Mouse (Mus musculus): ENCODE data around the gene Scfd2. TPM values are rescaled to one million over a fixed set of nuclear protein-coding genes. Genes with fewer than 3 reads are reported as not detected.

The Scfd2 gene
- total RNA-seq, 2 experiments from 2014 or later: 22.6 to 30.1 TPM

GRCm38 (mm10) chr5:74289957-74290356 lies 241.6 kb downstream of the Scfd2 start:
- ATAC-seq (replicated peaks; ENCODE audit: low FRiP score, low TSS enrichment, poor library complexity, severe bottlenecking): no peak

GRCm38 (mm10) chr5:74288206-74288605 lies 243.4 kb downstream of the Scfd2 start:
- ATAC-seq (replicated peaks; ENCODE audit: low FRiP score, low TSS enrichment, poor library complexity, severe bottlenecking): no peak

- ATAC-seq (replicated peaks; ENCODE audit: low FRiP score, low TSS enrichment, poor library complexity, severe bottlenecking): no peak
Measured at GRCm38 (mm10) chr5:74286301-74286700, 245.3 kb downstream of the Scfd2 start.

- ATAC-seq (replicated peaks; ENCODE audit: low FRiP score, low TSS enrichment, poor library complexity, severe bottlenecking): no peak
Measured at GRCm38 (mm10) chr5:74285764-74286163, 245.8 kb downstream of the Scfd2 start.

- ATAC-seq (replicated peaks; ENCODE audit: low FRiP score, low TSS enrichment, poor library complexity, severe bottlenecking): peak; percentile 77
Measured at GRCm38 (mm10) chr5:74285289-74285688, 246.3 kb downstream of the Scfd2 start.

GRCm38 (mm10) chr5:74283545-74283944 lies 248.0 kb downstream of the Scfd2 start:
- peak; percentile 77 for ATAC-seq (replicated peaks; ENCODE audit: low FRiP score, low TSS enrichment, poor library complexity, severe bottlenecking)

GRCm38 (mm10) chr5:74281480-74281879 lies 250.1 kb downstream of the Scfd2 start:
- ATAC-seq (replicated peaks; ENCODE audit: low FRiP score, low TSS enrichment, poor library complexity, severe bottlenecking): no peak

GRCm38 (mm10) chr5:74279673-74280072 lies 251.9 kb downstream of the Scfd2 start:
- ATAC-seq (replicated peaks; ENCODE audit: low FRiP score, low TSS enrichment, poor library complexity, severe bottlenecking): no peak

- ATAC-seq (replicated peaks; ENCODE audit: low FRiP score, low TSS enrichment, poor library complexity, severe bottlenecking): no peak
Measured at GRCm38 (mm10) chr5:74278428-74278827, 253.1 kb downstream of the Scfd2 start.

GRCm38 (mm10) chr5:74277712-74278111 lies 253.8 kb downstream of the Scfd2 start:
- peak; percentile 93 for ATAC-seq (replicated peaks; ENCODE audit: low FRiP score, low TSS enrichment, poor library complexity, severe bottlenecking)

- ATAC-seq (replicated peaks; ENCODE audit: low FRiP score, low TSS enrichment, poor library complexity, severe bottlenecking): no peak
Measured at GRCm38 (mm10) chr5:74277216-74277615, 254.3 kb downstream of the Scfd2 start.

GRCm38 (mm10) chr5:74273313-74273712 lies 258.2 kb downstream of the Scfd2 start:
- ATAC-seq (replicated peaks; ENCODE audit: low FRiP score, low TSS enrichment, poor library complexity, severe bottlenecking): no peak

- ATAC-seq (replicated peaks; ENCODE audit: low FRiP score, low TSS enrichment, poor library complexity, severe bottlenecking): no peak
Measured at GRCm38 (mm10) chr5:74267736-74268369, 263.7 kb downstream of the Scfd2 start.

GRCm38 (mm10) chr5:74267196-74267595 lies 264.4 kb downstream of the Scfd2 start:
- no peak for ATAC-seq (replicated peaks; ENCODE audit: low FRiP score, low TSS enrichment, poor library complexity, severe bottlenecking)

- no peak for ATAC-seq (replicated peaks; ENCODE audit: low FRiP score, low TSS enrichment, poor library complexity, severe bottlenecking)
Measured at GRCm38 (mm10) chr5:74266476-74266819, 265.1 kb downstream of the Scfd2 start.

- no peak for ATAC-seq (replicated peaks; ENCODE audit: low FRiP score, low TSS enrichment, poor library complexity, severe bottlenecking)
Measured at GRCm38 (mm10) chr5:74265601-74266475, 265.7 kb downstream of the Scfd2 start.

- ATAC-seq (replicated peaks; ENCODE audit: low FRiP score, low TSS enrichment, poor library complexity, severe bottlenecking): no peak
Measured at GRCm38 (mm10) chr5:74265151-74265550, 266.4 kb downstream of the Scfd2 start.

GRCm38 (mm10) chr5:74264541-74264940 lies 267.0 kb downstream of the Scfd2 start:
- no peak for ATAC-seq (replicated peaks; ENCODE audit: low FRiP score, low TSS enrichment, poor library complexity, severe bottlenecking)

GRCm38 (mm10) chr5:74261016-74261415 lies 270.5 kb downstream of the Scfd2 start:
- no peak for ATAC-seq (replicated peaks; ENCODE audit: low FRiP score, low TSS enrichment, poor library complexity, severe bottlenecking)

- ATAC-seq (replicated peaks; ENCODE audit: low FRiP score, low TSS enrichment, poor library complexity, severe bottlenecking): peak; percentile 66
Measured at GRCm38 (mm10) chr5:74260378-74260809, 271.2 kb downstream of the Scfd2 start.

- no peak for ATAC-seq (replicated peaks; ENCODE audit: low FRiP score, low TSS enrichment, poor library complexity, severe bottlenecking)
Measured at GRCm38 (mm10) chr5:74256705-74257104, 274.9 kb downstream of the Scfd2 start.

Measured in megakaryocyte-erythroid progenitor cell, adult 5-6 weeks (primary cell).